Mouse (Mus musculus): ENCODE results near the gene Gnl2. TPM values are rescaled to one million over a fixed set of nuclear protein-coding genes. Genes with fewer than 3 reads are reported as not detected.
A peak's percentile ranks its signal among the peaks of the same experiment; 100 is the strongest.

Gnl2 gene
- total RNA-seq, 2 experiments from 2014 or later: 36.0 to 37.0 TPM

- intact Hi-C loops (cut with DNase I): no loop called here
- no peak for DNase-seq
Observed at GRCm38 (mm10) chr4:124999548-124999947, 16.8 kb upstream of the Gnl2 start.

GRCm38 (mm10) chr4:125002978-125003377, 13.4 kb upstream of the Gnl2 start:
- DNase-seq: no peak
- intact Hi-C loops (cut with DNase I): no loop called here

- intact Hi-C loops (cut with DNase I): no loop called here
Observed at GRCm38 (mm10) chr4:125004886-125005285, 11.5 kb upstream of the Gnl2 start.

GRCm38 (mm10) chr4:125007460-125007859, 8.9 kb upstream of the Gnl2 start:
- intact Hi-C loops (cut with DNase I): no loop called here
- no peak for DNase-seq

More at GRCm38 (mm10) chr4:125004886-125005285, 11.5 kb upstream of the Gnl2 start:
- DNase-seq: no peak

GRCm38 (mm10) chr4:125008220-125008619, 8.2 kb upstream of the Gnl2 start:
- intact Hi-C loops (cut with DNase I): no loop called here
- no peak for DNase-seq

- no peak for DNase-seq
- intact Hi-C loops (cut with DNase I): no loop called here
Observed at GRCm38 (mm10) chr4:125008712-125009111, 7.7 kb upstream of the Gnl2 start.

- intact Hi-C loops (cut with DNase I): no loop called here
- DNase-seq: peak; percentile 44 to 47
Observed at GRCm38 (mm10) chr4:125017431-125017830, 1.0 kb downstream of the Gnl2 start.

- intact Hi-C loops (cut with DNase I): no loop called here
- no peak for DNase-seq
Observed at GRCm38 (mm10) chr4:125020780-125021538, 4.6 kb downstream of the Gnl2 start.

- intact Hi-C loops (cut with DNase I): no loop called here
Observed at GRCm38 (mm10) chr4:125029891-125030614, 13.7 kb downstream of the Gnl2 start.

GRCm38 (mm10) chr4:125034341-125034740, 18.0 kb downstream of the Gnl2 start:
- no peak for DNase-seq
- intact Hi-C loops (cut with DNase I): no loop called here

More at GRCm38 (mm10) chr4:125029891-125030614, 13.7 kb downstream of the Gnl2 start:
- DNase-seq: peak; percentile 95 to 96

- intact Hi-C loops (cut with DNase I): no loop called here
- DNase-seq: no peak
Observed at GRCm38 (mm10) chr4:125044454-125044853, 28.1 kb downstream of the Gnl2 start.

GRCm38 (mm10) chr4:125055385-125055784, 39.0 kb downstream of the Gnl2 start:
- DNase-seq: no peak
- intact Hi-C loops (cut with DNase I): no loop called here

- DNase-seq: no peak
- intact Hi-C loops (cut with DNase I): no loop called here
Observed at GRCm38 (mm10) chr4:125056476-125056875, 40.1 kb downstream of the Gnl2 start.

GRCm38 (mm10) chr4:125057273-125057672, 40.9 kb downstream of the Gnl2 start:
- no peak for DNase-seq
- intact Hi-C loops (cut with DNase I): no loop called here

GRCm38 (mm10) chr4:125058033-125058432, 41.6 kb downstream of the Gnl2 start:
- intact Hi-C loops (cut with DNase I): no loop called here
- DNase-seq: no peak

GRCm38 (mm10) chr4:125059025-125059424, 42.6 kb downstream of the Gnl2 start:
- DNase-seq: peak; percentile 71 to 79
- intact Hi-C loops (cut with DNase I): loop anchor here (1.0 kb wide), 1 partner anchor 116 kb away; no protein-coding TSS in a partner anchor

- DNase-seq: no peak
- intact Hi-C loops (cut with DNase I): no loop called here
Observed at GRCm38 (mm10) chr4:125063829-125064228, 47.4 kb downstream of the Gnl2 start.

GRCm38 (mm10) chr4:125065517-125066307, 49.3 kb downstream of the Gnl2 start, which contains the start of gene Dnali1:
TSS of gene Dnali1 (minus strand) at chr4:125065703.
- intact Hi-C loops (cut with DNase I): loop anchor here (2.0 kb wide), 1 partner anchor 19 kb away; the partner anchor contains the start of gene Meaf6
- DNase-seq: peak; percentile 52 to 65

GRCm38 (mm10) chr4:125066490-125067370, 50.3 kb downstream of the Gnl2 start, which contains the start of gene Snip1:
TSS of gene Snip1 (plus strand) at chr4:125066672.
- intact Hi-C loops (cut with DNase I): loop anchor here (2.0 kb wide), 1 partner anchor 18 kb away; the partner anchor contains the start of gene Meaf6
- peak; percentile 95 to 96 for DNase-seq

GRCm38 (mm10) chr4:125077700-125078099, 61.3 kb downstream of the Gnl2 start:
- no peak for DNase-seq
- intact Hi-C loops (cut with DNase I): no loop called here

Measured in heart, postnatal 10 days (tissue).